Mouse (Mus musculus) liver, adult 2 months (tissue): ENCODE data around the gene Fst.

Source experiments
- CTCF ChIP-seq: fragments of 200-500 bp; IDR thresholded peaks from 2 replicates; pipeline ENCODE4 v1.5.1; 2011; ENCODE audit warnings: low read depth, low read length, control low read depth
- POLR2A ChIP-seq: fragments of 200-500 bp; IDR thresholded peaks from 2 replicates; pipeline ENCODE4 v1.6.1; 2011; ENCODE audit warnings: low read length, control low read depth; ENCODE audit not compliant: insufficient read depth; ENCODE audit errors: extremely low read depth

DNA sequence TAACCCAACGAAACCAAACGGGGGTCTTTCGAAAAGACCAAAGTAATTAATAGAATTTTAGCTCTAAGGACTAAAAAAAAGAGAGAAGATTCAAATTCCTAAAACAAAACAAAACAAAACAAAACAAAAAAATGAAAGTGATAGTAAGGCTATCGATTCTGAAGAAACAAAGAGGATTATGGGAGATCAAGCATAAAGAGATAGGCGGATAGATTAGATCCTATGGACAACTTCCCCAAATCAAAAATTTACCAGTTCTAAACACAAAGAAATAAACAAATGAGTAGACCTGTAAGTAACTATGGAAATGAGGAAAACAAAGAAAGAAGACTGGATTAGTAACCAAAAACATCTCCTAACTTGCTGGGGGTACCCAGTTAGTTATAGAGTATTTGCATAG is 33.5 kb downstream of the Fst start:
- no peak for TF ChIP-seq CTCF
- no peak for TF ChIP-seq POLR2A
